ENCODE assay signal across 8 mouse cellular contexts in genomic region chr14:25609355-25609754, GRCm38 (mm10).
DNase-seq lines count a peak whose midpoint lies in the region; ATAC-seq lines count a peak whose summit lies in the region.

No protein-coding gene starts in this region.

- H3K27ac ChIP-seq in embryonic facial prominence, embryonic 12.5 days, result no peak overlapping the region
- 0 out of 2 replicates have a peak overlapping the region, but pooled peaks have one; percentile 2 for H3K27ac ChIP-seq in hindbrain, embryonic 16.5 days (ENCODE audit: low read depth, low read length)
- peak overlapping the region; percentile 52; the same call in 1 of the 2 replicates for H3K27ac ChIP-seq in neural tube, embryonic 14.5 days (ENCODE audit: low read depth, low read length)

- peaks cover 77% of the 10 kb centered on the region for H3K4me1 ChIP-seq in embryonic facial prominence, embryonic 12.5 days
- peaks cover 64% of the 10 kb centered on the region for H3K4me1 ChIP-seq in hindbrain, embryonic 16.5 days (ENCODE audit: control insufficient read depth, insufficient read depth, low read depth, low read length)
- peaks cover 70% of the 10 kb centered on the region for H3K4me1 ChIP-seq in neural tube, embryonic 14.5 days (ENCODE audit: control insufficient read depth, insufficient read depth, low read length)

- WGBS in embryonic facial prominence, embryonic 12.5 days, result 58% methylated on average over 7 of the region's 7 CpGs
- WGBS in hindbrain, embryonic 16.5 days, result 51% methylated on average over 7 of the region's 7 CpGs
- WGBS in neural tube, embryonic 14.5 days, result 69% methylated on average over 7 of the region's 7 CpGs

- H3K4me2 ChIP-seq in embryonic facial prominence, embryonic 12.5 days (replicated peaks), result peak overlapping the region; percentile 26
- H3K4me2 ChIP-seq in hindbrain, embryonic 16.5 days (ENCODE audit: low read length), result peak overlapping the region; percentile 80
- peak overlapping the region; percentile 99 for H3K4me2 ChIP-seq in neural tube, embryonic 14.5 days (ENCODE audit: low read depth, low read length)

- H3K27me3 ChIP-seq in embryonic facial prominence, embryonic 12.5 days, result no peaks in the 10 kb centered on the region
- no peaks in the 10 kb centered on the region for H3K27me3 ChIP-seq in hindbrain, embryonic 16.5 days (replicated peaks; ENCODE audit: control insufficient read depth, insufficient read depth, low read length)
- H3K27me3 ChIP-seq in neural tube, embryonic 14.5 days (ENCODE audit: control insufficient read depth, insufficient read depth, low read length), result no peaks in the 10 kb centered on the region

- H3K9ac ChIP-seq in embryonic facial prominence, embryonic 12.5 days, result no peak overlapping the region
- peak overlapping the region; percentile 52 for H3K9ac ChIP-seq in hindbrain, embryonic 16.5 days (ENCODE audit: low read depth, low read length)
- H3K9ac ChIP-seq in neural tube, embryonic 14.5 days (replicated peaks; ENCODE audit: low read depth, low read length), result peak overlapping the region; percentile 50; the same call in 1 of the 2 replicates

- intact Hi-C loops in left cerebral cortex, postnatal 14 days (cut with DNase I), result loop anchor here (2.0 to 5.0 kb wide), 2 partner anchors 33 to 57 kb away; no protein-coding TSS in a partner anchor

- peak; percentile 54 to 58 for DNase-seq in left cerebral cortex, postnatal 14 days (ENCODE audit: low spot score in 2 of 2)
- DNase-seq in left cerebral cortex, adult 18-20 months (ENCODE audit: low spot score in 2 of 2), result no peak
- no peak for DNase-seq in layer of hippocampus, adult 11-12 months (ENCODE audit: low spot score)
- DNase-seq in cerebellum, adult 18-20 months, result no peak

- H3K36me3 ChIP-seq in embryonic facial prominence, embryonic 12.5 days, result no peaks in the 10 kb centered on the region
- no peaks in the 10 kb centered on the region for H3K36me3 ChIP-seq in hindbrain, embryonic 16.5 days (ENCODE audit: control insufficient read depth, insufficient read depth, low read length)
- no peaks in the 10 kb centered on the region for H3K36me3 ChIP-seq in neural tube, embryonic 14.5 days (ENCODE audit: control insufficient read depth, insufficient read depth, low read length)

- no peaks in the 10 kb centered on the region for H3K9me3 ChIP-seq in embryonic facial prominence, embryonic 12.5 days
- no peaks in the 10 kb centered on the region for H3K9me3 ChIP-seq in hindbrain, embryonic 16.5 days (ENCODE audit: control insufficient read depth, low read length)
- no peaks in the 10 kb centered on the region for H3K9me3 ChIP-seq in neural tube, embryonic 14.5 days (ENCODE audit: control insufficient read depth, low read length)

- no peak overlapping the region for H3K4me3 ChIP-seq in embryonic facial prominence, embryonic 12.5 days
- peak overlapping the region; percentile 61 for H3K4me3 ChIP-seq in hindbrain, embryonic 16.5 days (ENCODE audit: low read length)
- peak overlapping the region; percentile 73 for H3K4me3 ChIP-seq in neural tube, embryonic 14.5 days (ENCODE audit: low read depth, low read length)

- no peak for ATAC-seq in embryonic facial prominence, embryonic 12.5 days (ENCODE audit: insufficient number of reproducible peaks, insufficient read depth, low FRiP score, low TSS enrichment)
- ATAC-seq in hindbrain, embryonic 16.5 days, result no peak
- no peak for ATAC-seq in neural tube, embryonic 14.5 days (ENCODE audit: low read depth)
- no peak for ATAC-seq in cerebellum, adult (ENCODE audit: insufficient number of reproducible peaks, low FRiP score, low TSS enrichment)

Comparison
In these comparisons a context has a peak if more than half of its experiments do, and no peak if none do; other contexts are left out.
1. DNase-seq: peak in left cerebral cortex, postnatal 14 days (2 of 2); none in left cerebral cortex, adult 18-20 months (0 of 2), layer of hippocampus, adult 11-12 months (single experiment) and cerebellum, adult 18-20 months (0 of 2).
2. H3K4me2 ChIP-seq: peak in every context shown above with its lines; median percentile 99 in neural tube, embryonic 14.5 days; 80 in hindbrain, embryonic 16.5 days; 26 in embryonic facial prominence, embryonic 12.5 days.